Mouse (Mus musculus): Measurements from ENCODE around the gene Dnajb13. TPM values are rescaled to one million over a fixed set of nuclear protein-coding genes. Genes with fewer than 3 reads are reported as not detected.

Gene Dnajb13
- 18.3 TPM for polyA plus RNA-seq (2017; shearing (Covaris generic))

GRCm38 (mm10) chr7:100514573-100514972, at the start of gene Dnajb13:
Gene Dnajb13 (minus strand): TSS chr7:100514960.

GRCm38 (mm10) chr7:100536804-100537518, 22.2 kb upstream of the Dnajb13 start, which contains the start of gene Coa4:
Gene Coa4 (plus strand): TSS chr7:100537071.

GRCm38 (mm10) chr7:100493117-100493483, 21.7 kb downstream of the Dnajb13 start, which contains the start of gene Ucp2:
Gene Ucp2 (plus strand): TSS chr7:100493337.

GRCm38 (mm10) chr7:100472777-100473176, 42.0 kb downstream of the Dnajb13 start, which contains the start of gene Ucp3:
Gene Ucp3 (plus strand): TSS chr7:100472990.

Other genes starting within 250 kb of the Dnajb13 start
- not detected for gene P4ha3, start 229.4 kb downstream of the Dnajb13 start, polyA plus RNA-seq (2017; shearing (Covaris generic))
- 68.6 TPM for gene C2cd3, start 142.7 kb downstream of the Dnajb13 start, polyA plus RNA-seq (2017; shearing (Covaris generic))
- gene Ppme1, start 142.7 kb downstream of the Dnajb13 start, polyA plus RNA-seq (2017; shearing (Covaris generic)), result 31.9 TPM
- 0.13 TPM for gene Ucp3, start 42.0 kb downstream of the Dnajb13 start, polyA plus RNA-seq (2017; shearing (Covaris generic))
- gene Ucp2, start 21.6 kb downstream of the Dnajb13 start, polyA plus RNA-seq (2017; shearing (Covaris generic)), result 1,740 TPM
- 22.4 TPM for gene Coa4, start 22.1 kb upstream of the Dnajb13 start, polyA plus RNA-seq (2017; shearing (Covaris generic))
- gene Rab6a, start 92.5 kb upstream of the Dnajb13 start, polyA plus RNA-seq (2017; shearing (Covaris generic)), result 10.1 TPM
- gene Mrpl48, start 93.3 kb upstream of the Dnajb13 start, polyA plus RNA-seq (2017; shearing (Covaris generic)), result 50.8 TPM
- gene Plekhb1, start 147.5 kb upstream of the Dnajb13 start, polyA plus RNA-seq (2017; shearing (Covaris generic)), result 0.20 TPM
- gene Fam168a, start 191.7 kb upstream of the Dnajb13 start, polyA plus RNA-seq (2017; shearing (Covaris generic)), result 31.8 TPM